Mouse (Mus musculus): ENCODE data around the gene Gm3448. TPM values are rescaled to one million over a fixed set of nuclear protein-coding genes. Genes with fewer than 3 reads are reported as not detected.
"Not testable (repeated sequence)": the region's sequence is repeated elsewhere in the genome, so short reads cannot be mapped to it uniquely, and the experiment has no call there.

Gene Gm3448
- polyA plus RNA-seq, 1 experiment: 4.2 TPM

GRCm38 (mm10) chr17:14994140-14994539 lies 47.2 kb downstream of the Gm3448 start:
- not testable (repeated sequence) for H3K4me1 ChIP-seq (ENCODE audit: control insufficient read depth, insufficient read depth, insufficient read length, low read length); H3K4me3 ChIP-seq (ENCODE audit: insufficient read depth, low read depth, low read length); H3K27ac ChIP-seq (replicated peaks; ENCODE audit: low read depth, low read length)

GRCm38 (mm10) chr17:14993139-14993832 lies 48.1 kb downstream of the Gm3448 start:
- not testable (repeated sequence) for H3K4me3 ChIP-seq (ENCODE audit: insufficient read depth, low read depth, low read length); H3K27ac ChIP-seq (replicated peaks; ENCODE audit: low read depth, low read length); H3K4me1 ChIP-seq (ENCODE audit: control insufficient read depth, insufficient read depth, insufficient read length, low read length)

DNA sequence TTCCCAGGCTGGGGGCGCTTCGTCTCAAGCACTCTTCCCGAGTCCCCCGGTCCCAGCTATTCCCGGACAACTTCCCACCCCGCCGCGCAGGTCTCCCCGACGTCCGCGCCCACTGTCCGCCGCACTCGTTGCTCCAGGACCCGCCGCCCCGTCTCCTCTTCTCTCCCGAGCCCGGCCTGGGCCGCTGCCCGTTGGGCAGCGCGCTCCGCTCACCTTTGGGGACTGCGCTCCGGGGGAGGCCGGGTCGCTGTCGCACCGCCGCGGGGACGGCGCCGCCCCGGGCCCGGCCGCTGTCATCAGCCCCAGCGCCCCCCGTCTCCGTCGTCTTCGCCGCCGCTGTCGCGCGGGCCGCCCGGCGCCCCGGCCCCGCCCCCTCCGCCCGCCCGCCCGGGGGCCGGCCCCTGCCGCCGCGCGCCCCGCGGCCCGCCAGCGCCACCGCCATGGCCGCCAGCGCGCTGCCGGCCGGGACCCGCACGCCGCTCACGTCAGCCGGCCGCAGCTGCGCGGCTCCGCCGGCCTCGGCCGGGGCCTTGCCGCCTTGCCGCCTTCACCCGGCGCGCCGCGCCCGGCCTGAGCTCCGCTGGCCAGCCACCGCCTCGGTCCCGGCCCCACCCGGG lies 48.7 kb downstream of the Gm3448 start:
- not testable (repeated sequence) for H3K27ac ChIP-seq (replicated peaks; ENCODE audit: low read depth, low read length); H3K4me3 ChIP-seq (ENCODE audit: insufficient read depth, low read depth, low read length); H3K4me1 ChIP-seq (ENCODE audit: control insufficient read depth, insufficient read depth, insufficient read length, low read length)

DNA sequence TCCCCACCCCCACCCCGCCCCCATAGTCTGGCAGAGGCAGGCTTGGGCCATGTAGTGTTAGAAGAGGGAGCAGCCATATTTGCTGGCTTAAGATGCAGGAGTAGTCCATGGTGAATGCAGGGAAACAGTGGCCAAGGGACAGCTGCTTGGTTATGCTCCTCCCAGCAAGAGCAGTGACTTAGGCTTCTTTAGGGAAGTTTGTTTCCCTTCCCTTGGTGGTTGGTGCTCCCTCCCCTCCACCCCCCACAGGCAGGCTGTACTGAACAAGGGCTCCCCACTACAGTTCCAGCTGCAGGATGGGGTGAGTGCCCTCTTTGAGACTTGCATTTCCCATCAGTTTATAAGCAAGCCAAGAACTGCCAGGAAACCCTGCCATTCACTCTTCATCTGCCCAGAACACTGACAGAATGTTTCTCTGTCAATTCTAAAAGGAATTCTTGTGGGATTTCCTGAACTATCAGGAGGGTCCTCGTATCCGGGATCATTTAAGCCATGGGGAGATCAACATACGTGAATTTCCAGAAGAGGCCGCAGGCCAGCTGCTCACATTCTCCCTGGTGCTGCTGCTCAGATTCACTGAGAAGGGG lies 51.1 kb downstream of the Gm3448 start:
- H3K4me3 ChIP-seq (ENCODE audit: insufficient read depth, low read depth, low read length); H3K4me1 ChIP-seq (ENCODE audit: control insufficient read depth, insufficient read depth, insufficient read length, low read length); H3K27ac ChIP-seq (replicated peaks; ENCODE audit: low read depth, low read length): not testable (repeated sequence)

DNA sequence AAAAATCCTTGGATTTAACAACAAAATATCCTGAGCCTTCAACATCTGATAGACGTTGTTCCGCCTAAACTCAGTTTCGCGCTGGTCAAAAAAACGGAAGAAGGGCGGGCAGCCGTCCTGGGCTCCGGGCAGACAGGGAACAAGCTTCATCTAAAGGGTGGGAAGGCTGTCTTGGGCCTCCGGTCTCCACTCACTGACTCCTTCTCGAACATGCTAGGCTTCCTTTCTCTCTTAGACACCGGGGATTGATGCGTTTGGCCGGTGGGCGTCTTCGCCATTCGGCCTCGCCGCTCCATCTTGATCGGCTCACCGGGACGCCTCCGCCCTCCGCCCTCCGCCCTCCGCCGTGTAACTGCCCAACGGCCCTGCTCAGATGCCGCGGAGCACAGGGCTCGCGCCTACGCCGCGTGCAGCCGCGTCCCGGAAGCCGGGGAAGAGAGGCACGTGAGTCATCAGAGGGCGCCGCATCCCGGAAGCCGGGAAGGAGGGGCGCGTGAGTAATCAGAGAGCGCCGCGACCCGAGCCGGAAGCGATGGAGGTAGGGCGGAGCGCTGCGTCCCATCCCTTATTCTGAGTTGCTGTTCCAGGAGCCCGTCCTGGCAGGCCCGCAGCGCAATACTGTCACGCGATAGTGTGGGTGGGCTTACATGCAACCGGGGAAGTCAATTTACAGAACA lies 62.8 kb downstream of the Gm3448 start, which contains the start of the genes 9030025P20Rik and Gm3417:
9030025P20Rik (plus strand) TSS at position 107 of the 677 bp plus-strand sequence.
Gm3417 (minus strand) TSS at position 429 of the 677 bp plus-strand sequence.
- not testable (repeated sequence) for H3K27ac ChIP-seq (replicated peaks; ENCODE audit: low read depth, low read length); H3K4me1 ChIP-seq (ENCODE audit: control insufficient read depth, insufficient read depth, insufficient read length, low read length); H3K4me3 ChIP-seq (ENCODE audit: insufficient read depth, low read depth, low read length)

DNA sequence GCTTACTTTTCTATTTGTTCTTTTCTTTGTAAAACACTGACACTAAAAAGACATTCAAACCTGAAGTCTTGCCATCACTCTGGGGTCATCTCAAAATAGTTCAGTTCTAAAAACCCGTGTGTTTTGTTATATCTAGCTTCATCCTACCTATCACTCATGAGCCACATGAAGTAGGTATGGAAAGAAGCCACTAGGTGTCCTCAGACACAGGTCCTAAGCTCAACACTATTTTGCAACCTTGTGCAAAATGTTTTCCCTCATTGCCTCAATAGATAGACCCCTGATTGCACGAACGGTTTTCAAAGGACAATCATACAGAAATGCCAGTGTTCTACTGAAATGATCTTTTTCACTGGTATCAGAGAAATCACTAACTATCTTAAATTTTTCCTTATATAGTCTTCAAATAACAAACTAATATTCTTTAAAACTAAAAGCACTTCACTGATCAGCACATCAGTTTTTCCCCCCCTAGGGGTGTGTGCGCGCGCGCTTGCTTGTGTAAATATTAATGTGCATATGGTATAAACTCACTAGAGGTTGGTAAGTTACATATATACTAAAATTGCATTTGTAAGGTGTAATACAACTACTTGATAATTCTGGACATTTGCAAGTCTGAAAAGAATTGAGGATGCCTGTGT lies 63.5 kb downstream of the Gm3448 start:
- not testable (repeated sequence) for H3K4me1 ChIP-seq (ENCODE audit: control insufficient read depth, insufficient read depth, insufficient read length, low read length); H3K4me3 ChIP-seq (ENCODE audit: insufficient read depth, low read depth, low read length); H3K27ac ChIP-seq (replicated peaks; ENCODE audit: low read depth, low read length)

- not testable (repeated sequence) for H3K4me1 ChIP-seq (ENCODE audit: control insufficient read depth, insufficient read depth, insufficient read length, low read length); H3K27ac ChIP-seq (replicated peaks; ENCODE audit: low read depth, low read length); H3K4me3 ChIP-seq (ENCODE audit: insufficient read depth, low read depth, low read length)
Observed at GRCm38 (mm10) chr17:14968373-14968913, 72.9 kb downstream of the Gm3448 start.

DNA sequence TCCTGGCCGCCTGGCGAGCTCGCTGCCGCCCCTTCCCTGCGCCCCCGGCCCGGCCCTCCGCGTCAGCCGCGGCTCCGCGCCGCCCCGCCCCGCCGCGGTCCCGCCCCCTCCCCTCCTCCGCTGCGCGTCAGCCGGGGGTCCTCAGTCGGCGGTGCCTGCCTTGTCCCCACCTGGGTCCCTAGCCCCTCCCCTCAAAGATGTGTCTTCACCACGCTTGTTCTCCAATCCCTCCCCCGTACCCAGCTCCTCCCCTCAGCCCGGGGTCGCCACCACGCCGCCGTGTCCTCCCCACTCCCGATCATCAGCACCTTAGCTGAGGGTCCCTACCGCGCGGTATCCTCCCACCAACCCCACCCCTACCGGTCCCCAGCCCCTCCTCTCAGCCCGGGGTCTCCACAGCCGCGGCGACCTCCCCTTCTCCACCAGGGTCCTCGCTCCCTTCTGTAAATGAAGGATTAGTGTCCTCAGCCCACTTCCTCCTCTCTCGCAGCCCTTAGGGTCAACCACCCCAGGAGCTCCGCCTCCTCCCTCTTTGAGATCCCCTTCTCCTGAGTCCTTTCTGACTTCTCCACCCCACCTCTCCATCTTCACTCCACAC lies 79.7 kb downstream of the Gm3448 start:
- H3K4me3 ChIP-seq (ENCODE audit: insufficient read depth, low read depth, low read length); H3K27ac ChIP-seq (replicated peaks; ENCODE audit: low read depth, low read length); H3K4me1 ChIP-seq (ENCODE audit: control insufficient read depth, insufficient read depth, insufficient read length, low read length): not testable (repeated sequence)

- Histone ChIP-seq H3K4me3 (ENCODE audit: insufficient read depth, low read depth, low read length) (peak within 1 kb of the TSS; percentile 97), H3K27ac (replicated peaks; ENCODE audit: low read depth, low read length) (0 out of 2 replicates have a peak within 1 kb of the TSS, but pooled peaks have one; percentile 37)
- H3K4me1 ChIP-seq (ENCODE audit: control insufficient read depth, insufficient read depth, insufficient read length, low read length): not testable (repeated sequence)
Observed at GRCm38 (mm10) chr17:14960951-14961556, 80.3 kb downstream of the Gm3448 start, which contains the start of gene Phf10. Gene Phf10 (minus strand): TSS chr17:14961273.

DNA sequence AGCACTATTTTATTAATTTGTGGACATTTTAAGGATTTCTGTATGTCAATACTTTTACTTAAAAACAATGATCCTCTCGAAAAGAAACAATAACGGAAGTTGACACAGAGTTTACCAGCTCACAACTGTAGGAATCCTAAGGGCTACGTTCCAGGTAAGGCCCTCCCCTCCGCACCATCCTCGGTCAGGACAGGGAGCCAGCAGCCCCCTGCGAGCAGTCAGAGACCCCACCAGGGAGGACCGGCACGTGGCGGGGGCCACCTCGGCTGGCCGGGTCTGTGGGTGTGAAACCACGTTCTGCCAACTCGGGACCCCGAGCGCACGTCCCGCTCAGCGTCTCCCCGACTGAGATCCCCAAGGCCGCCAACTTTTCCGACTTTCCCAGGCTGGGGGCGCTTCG lies 80.8 kb downstream of the Gm3448 start:
- no peaks in the 10 kb centered on the region; the same call in 1 of the 2 replicates for H3K4me1 ChIP-seq (ENCODE audit: control insufficient read depth, insufficient read depth, insufficient read length, low read length)
- peak overlapping the region; percentile 97 for H3K4me3 ChIP-seq (ENCODE audit: insufficient read depth, low read depth, low read length)
- no peak overlapping the region for H3K27ac ChIP-seq (replicated peaks; ENCODE audit: low read depth, low read length)

DNA sequence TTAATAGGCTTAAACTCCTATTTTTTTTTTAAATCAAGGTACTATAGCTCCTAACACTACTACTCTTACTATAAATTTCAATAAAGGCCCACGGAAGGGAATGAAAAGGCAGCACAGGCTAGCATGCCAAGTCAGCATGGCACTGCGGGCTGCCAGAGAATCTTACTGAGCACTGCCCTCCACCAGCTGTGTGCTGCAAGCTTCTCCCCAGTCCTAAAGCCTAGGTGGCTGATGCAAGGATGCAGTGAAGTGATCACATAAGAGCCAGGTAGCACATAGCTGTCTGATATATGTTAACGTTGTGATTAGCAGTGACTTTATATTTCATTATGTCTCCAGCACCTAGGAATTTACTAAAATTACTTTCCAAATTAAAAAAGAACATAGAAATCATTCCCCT lies 81.4 kb downstream of the Gm3448 start:
- peak overlapping the region; percentile 37 for H3K4me3 ChIP-seq (ENCODE audit: insufficient read depth, low read depth, low read length)
- H3K4me1 ChIP-seq (ENCODE audit: control insufficient read depth, insufficient read depth, insufficient read length, low read length): no peaks in the 10 kb centered on the region; the same call in 1 of the 2 replicates
- no peak overlapping the region for H3K27ac ChIP-seq (replicated peaks; ENCODE audit: low read depth, low read length)

DNA sequence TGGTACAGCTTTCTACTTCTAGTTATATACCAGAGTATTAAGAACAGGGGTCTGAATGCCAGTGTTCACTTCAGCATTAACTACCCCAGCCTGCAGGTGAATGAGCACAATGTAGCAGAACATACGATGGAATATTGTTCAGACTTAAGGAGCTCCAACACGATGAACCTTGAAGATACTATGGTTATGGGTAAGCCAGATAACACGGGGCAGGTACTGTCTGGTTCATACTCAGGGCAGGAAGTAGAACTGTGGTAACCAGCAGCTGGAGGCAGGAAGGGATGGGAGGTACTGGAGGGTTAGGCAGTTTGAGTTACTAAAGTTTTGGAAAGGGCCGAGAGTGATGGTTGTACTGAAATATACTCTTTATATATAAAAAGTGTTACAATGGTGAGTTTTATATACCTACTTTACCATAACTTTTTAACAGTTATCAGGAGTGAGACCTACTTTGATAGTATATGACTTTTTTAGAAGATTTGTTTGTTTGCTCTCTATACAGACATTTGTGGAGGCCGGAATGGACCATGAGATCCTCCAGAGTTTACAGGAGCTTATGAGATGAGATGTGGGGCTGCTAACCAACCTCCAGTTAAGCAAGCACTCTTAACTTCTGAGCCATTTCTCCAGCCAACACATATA lies 82.5 kb downstream of the Gm3448 start:
- Histone ChIP-seq H3K27ac (replicated peaks; ENCODE audit: low read depth, low read length) (no peak overlapping the region), H3K4me1 (ENCODE audit: control insufficient read depth, insufficient read depth, insufficient read length, low read length) (no peaks in the 10 kb centered on the region; the same call in 1 of the 2 replicates), H3K4me3 (ENCODE audit: insufficient read depth, low read depth, low read length) (no peak overlapping the region)

DNA sequence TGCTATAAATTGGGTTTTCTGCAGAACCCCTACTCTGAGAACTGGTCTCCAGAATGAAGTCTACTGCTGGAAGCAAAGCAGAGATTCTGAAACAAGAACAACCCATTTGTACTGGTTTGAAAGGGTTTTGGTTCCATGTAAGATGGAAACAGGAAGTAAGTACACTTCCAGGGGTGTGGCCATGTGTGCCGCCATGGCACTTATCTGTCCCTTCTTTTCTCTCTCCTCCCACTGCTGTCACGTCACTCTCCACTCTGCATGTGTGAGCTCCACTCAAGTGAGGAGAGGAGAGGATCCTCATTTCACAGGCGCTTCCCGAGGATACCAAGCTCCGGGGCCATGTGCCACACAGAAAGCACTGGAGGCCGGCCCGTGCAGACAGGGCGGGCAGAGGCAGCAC lies 87.9 kb downstream of the Gm3448 start:
- no peaks in the 10 kb centered on the region for H3K4me1 ChIP-seq (ENCODE audit: control insufficient read depth, insufficient read depth, insufficient read length, low read length)
- H3K4me3 ChIP-seq (ENCODE audit: insufficient read depth, low read depth, low read length): no peak overlapping the region
- H3K27ac ChIP-seq (replicated peaks; ENCODE audit: low read depth, low read length): no peak overlapping the region

Data from brown adipose tissue, adult 24 weeks (tissue).